Mouse (Mus musculus) CD4-positive helper T cell, adult 2 months (primary cell): ENCODE measurements around the gene Kif2b.

Experiments
- DNase-seq: peaks from one replicate; pipeline ENCODE4 v3.0.0-alpha.2; 2012; ENCODE audit warnings: low read depth, missing footprints, low spot score

Kif2b gene

DNA sequence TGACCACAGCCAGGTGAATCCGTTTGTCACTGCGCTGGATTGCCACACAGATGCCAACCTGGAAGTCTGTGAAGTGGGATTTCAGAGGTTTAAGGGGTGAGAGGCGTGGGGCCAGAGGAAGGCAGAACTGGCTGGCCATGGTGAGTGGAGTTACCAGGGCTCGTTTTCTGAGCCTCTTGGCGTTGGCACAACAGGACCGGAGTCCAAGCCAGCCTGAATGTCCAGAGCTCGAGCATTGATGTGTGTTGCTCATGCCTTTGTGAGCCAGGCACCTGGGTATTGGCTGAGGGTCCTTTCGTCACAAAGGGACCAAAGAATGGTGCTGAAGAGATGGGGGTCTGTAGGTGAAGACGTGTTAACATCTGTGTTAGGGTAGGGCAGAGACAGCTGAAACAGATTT, at the start of gene Kif2b:
Gene Kif2b (minus strand): TSS at position 242 of the 400 bp plus-strand sequence.
- DNase-seq, result no peak

DNA sequence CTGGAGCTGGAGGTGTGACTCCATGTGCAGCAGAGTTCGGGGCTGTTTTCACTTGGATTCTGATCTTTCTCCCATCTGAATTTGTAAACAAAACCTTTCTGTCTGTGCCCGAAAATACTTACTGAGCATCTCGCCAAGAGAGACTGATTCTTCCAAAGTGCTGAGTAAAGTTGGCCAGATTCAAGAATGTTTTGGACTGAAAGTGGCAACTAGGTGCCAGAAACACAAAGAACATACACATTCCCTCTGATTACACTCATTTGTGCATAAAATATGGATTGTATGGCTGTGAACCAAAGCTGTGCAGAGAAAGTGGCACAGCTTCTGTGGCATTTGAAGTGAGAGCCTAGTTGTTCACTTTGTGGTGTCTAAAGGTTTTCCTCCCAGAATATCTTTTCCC, 15.7 kb upstream of the Kif2b start:
- no peak for DNase-seq

DNA sequence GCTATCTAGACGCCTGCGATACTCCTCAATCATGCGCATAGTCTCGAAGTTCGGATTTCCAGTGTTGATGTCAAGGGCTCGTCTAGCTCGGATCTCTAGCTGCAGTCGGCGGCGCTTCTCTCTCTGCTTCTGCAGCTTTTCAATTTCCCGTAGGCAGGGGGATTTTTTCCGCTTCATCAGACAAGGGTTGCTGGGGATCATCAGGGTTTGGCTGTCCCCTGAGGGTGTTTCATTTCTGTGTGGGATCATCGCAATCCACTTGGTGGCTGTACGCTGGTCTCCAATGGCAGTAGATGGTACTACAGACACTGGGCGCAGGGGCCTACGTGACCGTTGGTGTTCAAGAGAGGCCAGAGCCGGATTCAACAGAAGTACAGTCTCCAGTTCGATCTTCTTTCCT, 502 bp downstream of the Kif2b start:
- no peak for DNase-seq

DNA sequence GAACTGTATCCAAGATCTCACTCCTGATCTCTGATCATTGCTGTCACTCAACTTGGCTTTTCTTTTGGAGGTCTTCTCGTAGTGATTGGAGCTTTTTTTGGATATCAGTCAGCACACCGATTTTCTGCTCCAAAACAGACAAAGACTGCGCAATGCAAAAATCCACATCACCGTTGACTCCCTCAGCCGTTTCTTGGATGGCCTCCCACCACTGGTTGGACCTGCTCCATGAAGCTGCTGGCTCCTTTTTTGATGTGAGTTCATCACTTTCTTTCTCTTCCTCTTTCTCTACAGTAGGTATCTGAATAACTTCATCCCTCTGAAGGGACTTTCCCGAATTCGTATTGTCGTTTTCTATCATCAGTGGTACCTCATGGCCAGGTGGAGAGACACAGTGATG, 2.0 kb downstream of the Kif2b start:
- DNase-seq, result no peak

DNA sequence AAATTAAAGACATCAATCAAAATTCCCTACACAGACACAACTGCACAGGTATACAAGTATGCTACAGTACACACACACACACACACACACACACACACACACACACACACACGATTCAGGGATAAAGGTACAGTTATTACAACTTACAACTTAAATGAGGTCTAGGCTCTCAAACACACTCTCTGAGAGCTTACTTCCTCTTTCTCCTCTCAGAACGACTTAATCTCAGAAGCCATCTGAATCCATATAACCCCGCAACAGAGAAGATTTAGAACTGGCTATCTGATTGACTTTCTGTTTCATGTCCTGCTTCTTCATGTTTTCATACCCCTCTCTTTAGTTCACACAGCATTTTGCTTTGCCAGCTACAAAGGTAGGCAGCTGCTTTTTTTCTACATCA, 2.9 kb downstream of the Kif2b start:
- no peak for DNase-seq

DNA sequence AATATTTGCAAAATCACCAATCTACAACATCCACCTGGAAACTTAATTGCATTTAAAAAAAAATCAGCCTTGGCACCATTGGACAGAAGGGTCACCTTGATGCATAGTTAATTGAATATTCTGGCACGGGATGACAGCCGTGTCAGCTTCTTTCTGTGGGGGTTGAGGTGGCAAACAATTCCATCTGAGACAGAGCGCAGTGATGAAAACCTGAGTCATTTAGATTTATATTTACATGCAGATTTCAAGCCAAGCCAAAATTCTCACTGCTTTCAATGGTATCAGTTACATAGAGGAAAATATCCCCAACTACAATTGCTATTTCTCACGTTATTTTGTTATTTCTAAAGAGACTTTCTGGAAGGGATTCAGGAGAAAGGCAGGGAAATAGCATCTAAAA, 46.6 kb downstream of the Kif2b start:
- no peak for DNase-seq
